Mouse (Mus musculus): Measurements from ENCODE around the gene Usp36. TPM values are rescaled to one million over a fixed set of nuclear protein-coding genes. Genes with fewer than 3 reads are reported as not detected.

The Usp36 gene
- polyA plus RNA-seq, 1 experiment from 2014 or later = 15.9 TPM

GRCm38 (mm10) chr11:118326991-118327971, 37.2 kb upstream of the Usp36 start:
- Histone ChIP-seq H3K4me3 (ENCODE audit: low read length) (no peak overlapping the region), H3K27me3 (replicated peaks; ENCODE audit: control insufficient read depth, insufficient read depth, low read length) (no peaks in the 10 kb centered on the region), H3K27ac (ENCODE audit: low read length) (peak overlapping the region; percentile 57), H3K9me3 (ENCODE audit: control insufficient read depth, low read length) (no peaks in the 10 kb centered on the region), H3K4me2 (ENCODE audit: low read depth, low read length) (no peak overlapping the region), H3K9ac (ENCODE audit: low read depth, low read length) (no peak overlapping the region), H3K36me3 (ENCODE audit: control insufficient read depth, insufficient read depth, low read length) (no peaks in the 10 kb centered on the region), H3K4me1 (ENCODE audit: control insufficient read depth, insufficient read depth, low read length) (peaks cover 6% of the 10 kb centered on the region; the same call in 1 of the 2 replicates)
- 67% methylated on average over 24 of the region's 24 CpGs for WGBS
- ATAC-seq = peak; percentile 64

- no peaks in the 10 kb centered on the region for H3K9me3 ChIP-seq (ENCODE audit: control insufficient read depth, low read length)
- no peak overlapping the region for H3K27ac ChIP-seq (ENCODE audit: low read length)
- no peak for ATAC-seq
- no peaks in the 10 kb centered on the region for H3K27me3 ChIP-seq (replicated peaks; ENCODE audit: control insufficient read depth, insufficient read depth, low read length)
- no peak overlapping the region for H3K4me3 ChIP-seq (ENCODE audit: low read length)
- 88% methylated on average over 4 of the region's 4 CpGs for WGBS
- H3K4me2 ChIP-seq (ENCODE audit: low read depth, low read length) = no peak overlapping the region
- no peaks in the 10 kb centered on the region for H3K36me3 ChIP-seq (ENCODE audit: control insufficient read depth, insufficient read depth, low read length)
- H3K4me1 ChIP-seq (ENCODE audit: control insufficient read depth, insufficient read depth, low read length) = peaks cover 6% of the 10 kb centered on the region; the same call in 1 of the 2 replicates
- no peak overlapping the region for H3K9ac ChIP-seq (ENCODE audit: low read depth, low read length)
Measured at GRCm38 (mm10) chr11:118326491-118326890, 36.4 kb upstream of the Usp36 start.

- H3K9me3 ChIP-seq (ENCODE audit: control insufficient read depth, low read length) = no peaks in the 10 kb centered on the region
- no peak for ATAC-seq
- peaks cover 6% of the 10 kb centered on the region; the same call in 1 of the 2 replicates for H3K4me1 ChIP-seq (ENCODE audit: control insufficient read depth, insufficient read depth, low read length)
- no peak overlapping the region for H3K9ac ChIP-seq (ENCODE audit: low read depth, low read length)
- no peaks in the 10 kb centered on the region for H3K27me3 ChIP-seq (replicated peaks; ENCODE audit: control insufficient read depth, insufficient read depth, low read length)
- no peak overlapping the region for H3K4me3 ChIP-seq (ENCODE audit: low read length)
- WGBS = 63% methylated on average over 5 of the region's 5 CpGs
- no peaks in the 10 kb centered on the region for H3K36me3 ChIP-seq (ENCODE audit: control insufficient read depth, insufficient read depth, low read length)
- no peak overlapping the region for H3K4me2 ChIP-seq (ENCODE audit: low read depth, low read length)
- H3K27ac ChIP-seq (ENCODE audit: low read length) = no peak overlapping the region
Measured at GRCm38 (mm10) chr11:118324541-118324940, 34.5 kb upstream of the Usp36 start.

- no peak overlapping the region for H3K27ac ChIP-seq (ENCODE audit: low read length)
- H3K9ac ChIP-seq (ENCODE audit: low read depth, low read length) = no peak overlapping the region
- H3K9me3 ChIP-seq (ENCODE audit: control insufficient read depth, low read length) = no peaks in the 10 kb centered on the region
- no peaks in the 10 kb centered on the region for H3K36me3 ChIP-seq (ENCODE audit: control insufficient read depth, insufficient read depth, low read length)
- 74% methylated on average over 5 of the region's 5 CpGs for WGBS
- no peak for ATAC-seq
- no peaks in the 10 kb centered on the region for H3K27me3 ChIP-seq (replicated peaks; ENCODE audit: control insufficient read depth, insufficient read depth, low read length)
- no peak overlapping the region for H3K4me3 ChIP-seq (ENCODE audit: low read length)
- H3K4me1 ChIP-seq (ENCODE audit: control insufficient read depth, insufficient read depth, low read length) = peaks cover 6% of the 10 kb centered on the region; the same call in 1 of the 2 replicates
- H3K4me2 ChIP-seq (ENCODE audit: low read depth, low read length) = no peak overlapping the region
Measured at GRCm38 (mm10) chr11:118323974-118324373, 33.9 kb upstream of the Usp36 start.

- no peak overlapping the region for H3K4me3 ChIP-seq (ENCODE audit: low read length)
- H3K27me3 ChIP-seq (replicated peaks; ENCODE audit: control insufficient read depth, insufficient read depth, low read length) = no peaks in the 10 kb centered on the region
- H3K9me3 ChIP-seq (ENCODE audit: control insufficient read depth, low read length) = no peaks in the 10 kb centered on the region
- ATAC-seq = no peak
- WGBS = 59% methylated on average over 3 of the region's 3 CpGs
- H3K27ac ChIP-seq (ENCODE audit: low read length) = no peak overlapping the region
- H3K4me1 ChIP-seq (ENCODE audit: control insufficient read depth, insufficient read depth, low read length) = 0 out of 2 replicates have a peak, but pooled peaks cover 4% of the 10 kb centered on the region
- H3K9ac ChIP-seq (ENCODE audit: low read depth, low read length) = no peak overlapping the region
- H3K4me2 ChIP-seq (ENCODE audit: low read depth, low read length) = no peak overlapping the region
- H3K36me3 ChIP-seq (ENCODE audit: control insufficient read depth, insufficient read depth, low read length) = no peaks in the 10 kb centered on the region
Measured at GRCm38 (mm10) chr11:118322647-118323046, 32.6 kb upstream of the Usp36 start.

- H3K4me1 ChIP-seq (ENCODE audit: control insufficient read depth, insufficient read depth, low read length) = 0 out of 2 replicates have a peak, but pooled peaks cover under 1% of the 10 kb centered on the region
- no peak overlapping the region for H3K4me3 ChIP-seq (ENCODE audit: low read length)
- H3K36me3 ChIP-seq (ENCODE audit: control insufficient read depth, insufficient read depth, low read length) = no peaks in the 10 kb centered on the region
- no peaks in the 10 kb centered on the region for H3K27me3 ChIP-seq (replicated peaks; ENCODE audit: control insufficient read depth, insufficient read depth, low read length)
- no peak for ATAC-seq
- no peak overlapping the region for H3K4me2 ChIP-seq (ENCODE audit: low read depth, low read length)
- H3K27ac ChIP-seq (ENCODE audit: low read length) = no peak overlapping the region
- WGBS = 69% methylated on average over 4 of the region's 4 CpGs
- H3K9ac ChIP-seq (ENCODE audit: low read depth, low read length) = no peak overlapping the region
- no peaks in the 10 kb centered on the region for H3K9me3 ChIP-seq (ENCODE audit: control insufficient read depth, low read length)
Measured at GRCm38 (mm10) chr11:118321971-118322370, 31.9 kb upstream of the Usp36 start.

GRCm38 (mm10) chr11:118321500-118321899, 31.5 kb upstream of the Usp36 start:
- Histone ChIP-seq H3K9me3 (ENCODE audit: control insufficient read depth, low read length) (no peaks in the 10 kb centered on the region), H3K36me3 (ENCODE audit: control insufficient read depth, insufficient read depth, low read length) (no peaks in the 10 kb centered on the region), H3K4me1 (ENCODE audit: control insufficient read depth, insufficient read depth, low read length) (no peaks in the 10 kb centered on the region), H3K9ac (ENCODE audit: low read depth, low read length) (no peak overlapping the region), H3K4me2 (ENCODE audit: low read depth, low read length) (no peak overlapping the region), H3K27ac (ENCODE audit: low read length) (no peak overlapping the region), H3K27me3 (replicated peaks; ENCODE audit: control insufficient read depth, insufficient read depth, low read length) (no peaks in the 10 kb centered on the region), H3K4me3 (ENCODE audit: low read length) (no peak overlapping the region)
- WGBS = 85% methylated on average over 7 of the region's 7 CpGs
- no peak for ATAC-seq

- ATAC-seq = no peak
- H3K9ac ChIP-seq (ENCODE audit: low read depth, low read length) = no peak overlapping the region
- H3K27me3 ChIP-seq (replicated peaks; ENCODE audit: control insufficient read depth, insufficient read depth, low read length) = no peaks in the 10 kb centered on the region
- no peak overlapping the region for H3K4me3 ChIP-seq (ENCODE audit: low read length)
- H3K4me1 ChIP-seq (ENCODE audit: control insufficient read depth, insufficient read depth, low read length) = no peaks in the 10 kb centered on the region
- H3K27ac ChIP-seq (ENCODE audit: low read length) = no peak overlapping the region
- no peaks in the 10 kb centered on the region for H3K9me3 ChIP-seq (ENCODE audit: control insufficient read depth, low read length)
- no peak overlapping the region for H3K4me2 ChIP-seq (ENCODE audit: low read depth, low read length)
- 58% methylated on average over 5 of the region's 5 CpGs for WGBS
- H3K36me3 ChIP-seq (ENCODE audit: control insufficient read depth, insufficient read depth, low read length) = no peaks in the 10 kb centered on the region
Measured at GRCm38 (mm10) chr11:118318678-118319077, 28.6 kb upstream of the Usp36 start.

GRCm38 (mm10) chr11:118317129-118317528, 27.1 kb upstream of the Usp36 start:
- H3K27ac ChIP-seq (ENCODE audit: low read length) = no peak overlapping the region
- no peaks in the 10 kb centered on the region for H3K9me3 ChIP-seq (ENCODE audit: control insufficient read depth, low read length)
- H3K27me3 ChIP-seq (replicated peaks; ENCODE audit: control insufficient read depth, insufficient read depth, low read length) = no peaks in the 10 kb centered on the region
- peak; percentile 40; the same call in 1 of the 2 replicates for ATAC-seq
- H3K9ac ChIP-seq (ENCODE audit: low read depth, low read length) = no peak overlapping the region
- H3K4me1 ChIP-seq (ENCODE audit: control insufficient read depth, insufficient read depth, low read length) = no peaks in the 10 kb centered on the region
- H3K36me3 ChIP-seq (ENCODE audit: control insufficient read depth, insufficient read depth, low read length) = no peaks in the 10 kb centered on the region
- no peak overlapping the region for H3K4me2 ChIP-seq (ENCODE audit: low read depth, low read length)
- 14% methylated on average over 7 of the region's 7 CpGs for WGBS
- H3K4me3 ChIP-seq (ENCODE audit: low read length) = no peak overlapping the region
